Mouse (Mus musculus) G1E-ER4 (cell line): ENCODE measurements around the gene Gm49394. TPM values are rescaled to one million over a fixed set of nuclear protein-coding genes. Genes with fewer than 3 reads are reported as not detected.

Experiments used
- GATA1 ChIP-seq: IDR thresholded peaks from one replicate; pipeline ENCODE4 v1.8.0; 2012; ENCODE audit warnings: low read length, inconsistent platforms
- polyA plus RNA-seq: library from polyadenylated mRNA; stranded (reverse); fragments of >175 nt; gene quantifications from 2 replicates; pipeline ENCODE4 v1.2.3, GENCODE M21; 2012

Gene Gm49394
- polyA plus RNA-seq, result not detected in 2 replicates

GRCm38 (mm10) chr7:142669751-142670625 lies at the start of gene Gm49394:
Gene Gm49394, minus strand, starts transcription at chr7:142669942.
- no peak for TF ChIP-seq GATA1

- no peak for TF ChIP-seq GATA1
Observed at GRCm38 (mm10) chr7:142714783-142715498, 45.2 kb upstream of the Gm49394 start.

- TF ChIP-seq GATA1, result no peak
Observed at GRCm38 (mm10) chr7:142706873-142707272, 37.1 kb upstream of the Gm49394 start.

DNA sequence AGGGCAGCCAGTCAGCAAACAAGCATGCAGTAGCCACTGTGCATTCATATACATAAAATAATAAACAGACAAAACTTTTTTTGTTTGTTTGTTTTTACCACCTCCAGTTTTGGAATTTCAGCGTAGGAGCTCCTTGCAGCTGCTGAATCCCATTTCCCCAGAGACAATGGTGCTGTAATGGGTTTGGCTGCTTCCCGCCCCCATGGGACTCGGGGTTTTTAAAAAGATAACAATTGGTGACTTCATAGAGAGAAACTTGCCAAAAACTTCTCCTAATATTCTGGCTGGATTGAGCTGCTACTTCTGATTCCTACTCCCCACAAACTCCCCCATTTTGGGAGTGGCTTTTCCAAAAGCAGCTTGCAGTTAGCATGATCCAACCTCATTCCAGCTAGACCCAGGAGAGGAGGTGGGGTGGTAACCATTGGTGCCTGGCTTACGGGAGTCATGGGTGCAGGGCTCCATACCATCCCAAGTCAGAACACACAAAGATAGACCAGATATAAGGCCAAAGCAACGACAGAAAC lies 29.7 kb upstream of the Gm49394 start:
- no peak for TF ChIP-seq GATA1

GRCm38 (mm10) chr7:142678611-142679010 lies 8.9 kb upstream of the Gm49394 start:
- no peak for TF ChIP-seq GATA1

DNA sequence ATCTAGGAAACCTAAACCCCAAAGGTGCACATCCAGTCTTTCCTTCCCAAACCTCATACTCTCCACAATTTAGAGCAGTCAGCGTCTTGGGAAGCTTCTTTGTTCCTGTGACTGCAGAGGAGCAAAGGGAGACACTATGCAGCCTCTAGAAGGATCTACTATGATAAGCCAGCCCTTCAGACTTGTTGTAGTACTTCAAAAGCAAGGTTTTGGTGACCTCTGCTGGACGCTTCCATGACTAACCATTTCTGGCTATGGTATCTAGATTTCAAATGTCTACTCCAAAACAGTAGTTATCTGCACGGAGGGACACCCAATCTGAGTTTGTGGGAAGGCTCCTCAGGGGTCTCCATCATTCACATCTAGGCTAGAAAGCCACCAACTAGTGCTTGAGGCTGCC lies 5.9 kb upstream of the Gm49394 start:
- no peak for TF ChIP-seq GATA1

DNA sequence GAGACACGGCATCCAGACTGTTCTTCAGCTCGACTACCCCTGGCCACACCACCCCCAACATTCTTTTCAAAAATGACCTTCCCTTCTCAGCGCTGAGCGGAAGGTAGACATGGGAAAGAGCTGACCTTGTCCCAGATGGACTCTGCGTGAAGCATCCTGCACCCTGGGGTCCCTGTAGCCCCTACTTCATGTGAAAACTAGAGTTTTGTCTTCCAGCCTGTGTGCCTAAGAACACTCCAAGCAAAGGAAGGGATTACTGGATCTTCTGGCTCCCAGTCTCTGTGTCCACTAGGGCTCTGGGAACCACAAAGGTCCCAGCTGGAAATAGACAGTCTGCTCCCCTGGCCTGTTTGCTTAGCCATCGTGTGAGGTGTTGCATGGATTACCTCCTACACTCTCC lies 5.4 kb upstream of the Gm49394 start:
- no peak for TF ChIP-seq GATA1

DNA sequence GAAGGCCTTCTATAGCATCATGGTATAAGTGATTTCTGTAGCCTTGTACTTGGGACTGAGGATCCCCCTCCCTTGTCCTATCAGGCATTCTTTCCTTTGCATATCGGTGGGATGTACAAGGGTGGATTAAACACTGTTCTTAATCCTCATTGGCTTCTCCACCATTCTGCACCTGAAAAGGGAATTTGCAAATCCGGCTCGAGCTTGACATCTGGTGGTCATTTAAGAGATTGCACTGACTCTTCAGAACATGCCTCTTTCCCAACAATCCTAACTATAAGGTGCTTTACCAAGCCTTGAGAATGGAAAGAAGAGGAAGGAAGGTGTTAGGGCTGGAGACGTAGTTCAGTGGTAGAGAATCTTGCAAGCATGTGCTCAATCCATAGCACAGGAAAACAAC lies 2.4 kb upstream of the Gm49394 start:
- no peak for TF ChIP-seq GATA1

- no peak for TF ChIP-seq GATA1
Observed at GRCm38 (mm10) chr7:142671067-142671466, 1.3 kb upstream of the Gm49394 start.

- no peak for TF ChIP-seq GATA1
Observed at GRCm38 (mm10) chr7:142668328-142668727, 1.4 kb downstream of the Gm49394 start.

- no peak for TF ChIP-seq GATA1
Observed at GRCm38 (mm10) chr7:142667521-142667920, 2.2 kb downstream of the Gm49394 start.

DNA sequence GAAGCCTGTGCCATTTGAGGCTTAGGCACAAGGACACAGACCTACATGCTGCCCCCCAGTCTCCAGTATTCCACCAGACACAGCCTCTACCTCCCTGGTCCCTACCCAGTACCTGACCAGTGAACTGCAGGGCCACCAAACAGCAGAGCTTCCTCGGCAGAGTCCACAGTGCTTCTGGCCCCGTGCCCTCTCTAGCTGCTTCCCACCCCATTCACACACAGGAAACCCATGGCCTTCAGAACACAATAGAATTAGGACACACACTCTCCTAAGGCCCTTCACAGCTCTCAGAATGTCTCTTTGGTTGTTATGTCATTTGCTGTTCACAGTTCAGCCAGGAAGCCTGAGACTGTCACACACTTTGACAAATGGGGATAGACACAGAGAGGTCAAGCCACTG lies 3.1 kb downstream of the Gm49394 start, which contains the start of gene Igf2:
Gene Igf2, minus strand, starts transcription at position 158 of the 400 bp plus-strand sequence.
- no peak for TF ChIP-seq GATA1

- no peak for TF ChIP-seq GATA1
Observed at GRCm38 (mm10) chr7:142666109-142666508, 3.6 kb downstream of the Gm49394 start.

- TF ChIP-seq GATA1, result no peak
Observed at GRCm38 (mm10) chr7:142665364-142665763, 4.4 kb downstream of the Gm49394 start.

- no peak for TF ChIP-seq GATA1
Observed at GRCm38 (mm10) chr7:142664465-142665029, 5.2 kb downstream of the Gm49394 start.

- no peak for TF ChIP-seq GATA1
Observed at GRCm38 (mm10) chr7:142663931-142664421, 5.8 kb downstream of the Gm49394 start.
